Mouse (Mus musculus) stomach, postnatal 0 days (tissue): ENCODE results near the gene Scamp3.

ENCODE experiments used
- CTCF ChIP-seq: IDR thresholded peaks from 2 replicates; pipeline ENCODE4 v1.5.1; 2016; ENCODE audit warnings: antibody characterized with exemption, low read depth, mild to moderate bottlenecking, moderate library complexity
- EP300 ChIP-seq: optimal IDR thresholded peaks from 2 replicates; pipeline ENCODE3; 2016; ENCODE audit warnings: antibody characterized with exemption

GRCm38 (mm10) chr3:89215853-89216252, 38.6 kb downstream of the Scamp3 start:
- TF ChIP-seq CTCF = peak; percentile 97
- TF ChIP-seq EP300 = no peak
